Mouse (Mus musculus): ENCODE measurements around the gene Ntrk3. TPM values are rescaled to one million over a fixed set of nuclear protein-coding genes. Genes with fewer than 3 reads are reported as not detected.

Ntrk3 gene
- polyA plus RNA-seq, 1 experiment from 2014 or later: 3.8 TPM

GRCm38 (mm10) chr7:78599941-78600677 is 137.7 kb downstream of the Ntrk3 start:
- H3K9me3 ChIP-seq: no peaks in the 10 kb centered on the region
- DNase-seq (ENCODE audit: extremely low spot score, low spot score): no peak
- H3K4me3 ChIP-seq: no peak overlapping the region
- H3K27me3 ChIP-seq (ENCODE audit: poor library complexity, severe bottlenecking): peaks cover 35% of the 10 kb centered on the region
- no peak overlapping the region for H3K27ac ChIP-seq
- H3K36me3 ChIP-seq (replicated peaks): no peaks in the 10 kb centered on the region
- 88% methylated on average over 6 of the region's 6 CpGs for WGBS
- peaks cover 27% of the 10 kb centered on the region for H3K4me1 ChIP-seq

GRCm38 (mm10) chr7:78598147-78598546 is 139.7 kb downstream of the Ntrk3 start:
- Histone ChIP-seq H3K4me3 (no peak overlapping the region), H3K27ac (no peak overlapping the region), H3K9me3 (no peaks in the 10 kb centered on the region), H3K36me3 (replicated peaks) (no peaks in the 10 kb centered on the region), H3K4me1 (peaks cover 13% of the 10 kb centered on the region), H3K27me3 (ENCODE audit: poor library complexity, severe bottlenecking) (peaks cover 35% of the 10 kb centered on the region)
- DNase-seq (ENCODE audit: extremely low spot score, low spot score): no peak
- WGBS: 42% methylated on average over 12 of the region's 12 CpGs

- Histone ChIP-seq H3K4me1 (peaks cover 13% of the 10 kb centered on the region), H3K4me3 (no peak overlapping the region), H3K36me3 (replicated peaks) (no peaks in the 10 kb centered on the region), H3K27ac (0 out of 2 replicates have a peak overlapping the region, but pooled peaks have one; percentile 20), H3K9me3 (no peaks in the 10 kb centered on the region), H3K27me3 (ENCODE audit: poor library complexity, severe bottlenecking) (peaks cover 35% of the 10 kb centered on the region)
- DNase-seq (ENCODE audit: extremely low spot score, low spot score): no peak
- 24% methylated on average over 15 of the region's 15 CpGs for WGBS
Observed at GRCm38 (mm10) chr7:78597251-78598129, 140.3 kb downstream of the Ntrk3 start.

GRCm38 (mm10) chr7:78596556-78596955 is 141.3 kb downstream of the Ntrk3 start:
- Histone ChIP-seq H3K4me3 (no peak overlapping the region), H3K36me3 (replicated peaks) (no peaks in the 10 kb centered on the region), H3K9me3 (no peaks in the 10 kb centered on the region), H3K27me3 (ENCODE audit: poor library complexity, severe bottlenecking) (peaks cover 35% of the 10 kb centered on the region), H3K27ac (no peak overlapping the region), H3K4me1 (peaks cover 13% of the 10 kb centered on the region)
- DNase-seq (ENCODE audit: extremely low spot score, low spot score): no peak
- 55% methylated on average over 5 of the region's 5 CpGs for WGBS

GRCm38 (mm10) chr7:78595895-78596294 is 141.9 kb downstream of the Ntrk3 start:
- Histone ChIP-seq H3K4me1 (peaks cover 13% of the 10 kb centered on the region), H3K36me3 (replicated peaks) (no peaks in the 10 kb centered on the region), H3K4me3 (no peak overlapping the region), H3K27ac (no peak overlapping the region), H3K27me3 (ENCODE audit: poor library complexity, severe bottlenecking) (peaks cover 35% of the 10 kb centered on the region), H3K9me3 (no peaks in the 10 kb centered on the region)
- DNase-seq (ENCODE audit: extremely low spot score, low spot score): peak; percentile 66
- 8% methylated on average over 4 of the region's 4 CpGs for WGBS

- Histone ChIP-seq H3K4me1 (peaks cover 10% of the 10 kb centered on the region), H3K4me3 (no peak overlapping the region), H3K36me3 (replicated peaks) (no peaks in the 10 kb centered on the region), H3K27ac (no peak overlapping the region), H3K27me3 (ENCODE audit: poor library complexity, severe bottlenecking) (peaks cover 21% of the 10 kb centered on the region), H3K9me3 (no peaks in the 10 kb centered on the region)
- 90% methylated on average over 4 of the region's 4 CpGs for WGBS
- no peak for DNase-seq (ENCODE audit: extremely low spot score, low spot score)
Observed at GRCm38 (mm10) chr7:78592948-78593347, 144.9 kb downstream of the Ntrk3 start.

- no peaks in the 10 kb centered on the region for H3K36me3 ChIP-seq (replicated peaks)
- WGBS: 76% methylated on average over 1 of the region's 1 CpGs
- H3K4me3 ChIP-seq: no peak overlapping the region
- peaks cover 2% of the 10 kb centered on the region for H3K4me1 ChIP-seq
- H3K9me3 ChIP-seq: no peaks in the 10 kb centered on the region
- no peak for DNase-seq (ENCODE audit: extremely low spot score, low spot score)
- H3K27ac ChIP-seq: no peak overlapping the region
- H3K27me3 ChIP-seq (ENCODE audit: poor library complexity, severe bottlenecking): peaks cover 17% of the 10 kb centered on the region
Observed at GRCm38 (mm10) chr7:78592172-78592571, 145.6 kb downstream of the Ntrk3 start.

GRCm38 (mm10) chr7:78589766-78590165 is 148.0 kb downstream of the Ntrk3 start:
- Histone ChIP-seq H3K27me3 (ENCODE audit: poor library complexity, severe bottlenecking) (peaks cover 25% of the 10 kb centered on the region), H3K4me1 (peaks cover 6% of the 10 kb centered on the region), H3K27ac (no peak overlapping the region), H3K9me3 (no peaks in the 10 kb centered on the region), H3K36me3 (replicated peaks) (no peaks in the 10 kb centered on the region), H3K4me3 (no peak overlapping the region)
- WGBS: 87% methylated on average over 7 of the region's 7 CpGs
- no peak for DNase-seq (ENCODE audit: extremely low spot score, low spot score)

- whole genome bisulfite sequencing: 36% methylated on average over 3 of the region's 3 CpGs
Observed at GRCm38 (mm10) chr7:78586800-78587199, 151.0 kb downstream of the Ntrk3 start.

GRCm38 (mm10) chr7:78585960-78586359 is 151.9 kb downstream of the Ntrk3 start:
- H3K27me3 ChIP-seq (ENCODE audit: poor library complexity, severe bottlenecking): peaks cover 63% of the 10 kb centered on the region
- no peak overlapping the region for H3K27ac ChIP-seq
- H3K9me3 ChIP-seq: no peaks in the 10 kb centered on the region
- H3K36me3 ChIP-seq (replicated peaks): no peaks in the 10 kb centered on the region
- no peak for DNase-seq (ENCODE audit: extremely low spot score, low spot score)
- whole genome bisulfite sequencing: 35% methylated on average over 7 of the region's 7 CpGs
- H3K4me3 ChIP-seq: no peak overlapping the region
- H3K4me1 ChIP-seq: peaks cover 6% of the 10 kb centered on the region

More at GRCm38 (mm10) chr7:78586800-78587199, 151.0 kb downstream of the Ntrk3 start:
- H3K36me3 ChIP-seq (replicated peaks): no peaks in the 10 kb centered on the region
- no peaks in the 10 kb centered on the region for H3K9me3 ChIP-seq
- no peak for DNase-seq (ENCODE audit: extremely low spot score, low spot score)
- H3K4me3 ChIP-seq: no peak overlapping the region
- no peak overlapping the region for H3K27ac ChIP-seq
- peaks cover 6% of the 10 kb centered on the region for H3K4me1 ChIP-seq
- peaks cover 54% of the 10 kb centered on the region for H3K27me3 ChIP-seq (ENCODE audit: poor library complexity, severe bottlenecking)

GRCm38 (mm10) chr7:78584936-78585335 is 152.9 kb downstream of the Ntrk3 start:
- no peak overlapping the region for H3K4me3 ChIP-seq
- peaks cover 73% of the 10 kb centered on the region for H3K27me3 ChIP-seq (ENCODE audit: poor library complexity, severe bottlenecking)
- H3K36me3 ChIP-seq (replicated peaks): no peaks in the 10 kb centered on the region
- H3K4me1 ChIP-seq: peaks cover 6% of the 10 kb centered on the region
- no peak for DNase-seq (ENCODE audit: extremely low spot score, low spot score)
- no peaks in the 10 kb centered on the region for H3K9me3 ChIP-seq
- H3K27ac ChIP-seq: no peak overlapping the region
- WGBS: 92% methylated on average over 2 of the region's 2 CpGs

- 10% methylated on average over 3 of the region's 3 CpGs for WGBS
- no peak overlapping the region for H3K27ac ChIP-seq
- H3K9me3 ChIP-seq: no peaks in the 10 kb centered on the region
- H3K27me3 ChIP-seq (ENCODE audit: poor library complexity, severe bottlenecking): peaks cover 77% of the 10 kb centered on the region
- peaks cover 10% of the 10 kb centered on the region for H3K4me1 ChIP-seq
- no peak for DNase-seq (ENCODE audit: extremely low spot score, low spot score)
- no peaks in the 10 kb centered on the region for H3K36me3 ChIP-seq (replicated peaks)
- no peak overlapping the region for H3K4me3 ChIP-seq
Observed at GRCm38 (mm10) chr7:78584499-78584898, 153.3 kb downstream of the Ntrk3 start.

GRCm38 (mm10) chr7:78583678-78584077 is 154.1 kb downstream of the Ntrk3 start:
- no peaks in the 10 kb centered on the region for H3K36me3 ChIP-seq (replicated peaks)
- no peak for DNase-seq (ENCODE audit: extremely low spot score, low spot score)

More at GRCm38 (mm10) chr7:78583678-78584077, 154.1 kb downstream of the Ntrk3 start:
- H3K4me3 ChIP-seq: no peak overlapping the region
- H3K27me3 ChIP-seq (ENCODE audit: poor library complexity, severe bottlenecking): peaks cover 86% of the 10 kb centered on the region
- peaks cover 18% of the 10 kb centered on the region for H3K4me1 ChIP-seq
- H3K27ac ChIP-seq: no peak overlapping the region
- no peaks in the 10 kb centered on the region for H3K9me3 ChIP-seq
- 69% methylated on average over 6 of the region's 6 CpGs for WGBS
